In the genomic region with DNA sequence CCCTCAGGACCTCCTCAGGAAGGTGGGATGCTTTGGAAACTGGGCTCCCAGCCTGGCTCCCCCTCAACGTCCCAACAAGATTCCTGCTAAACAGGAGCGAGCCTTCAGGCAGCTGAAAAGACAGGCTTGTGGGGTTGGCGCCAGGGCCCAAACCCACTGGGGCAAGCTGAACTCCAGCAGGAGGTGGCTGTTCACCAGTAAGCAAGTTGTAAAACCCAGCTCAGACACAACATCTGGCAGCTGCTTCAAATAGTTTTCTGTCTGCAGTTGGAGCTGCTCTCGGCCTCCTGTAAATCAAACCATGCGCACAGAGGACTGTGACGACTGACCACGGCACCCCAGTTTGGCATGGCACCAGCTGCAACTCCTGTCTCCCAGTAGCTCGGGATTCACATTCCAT, we compare ENCODE assay signal across 9 mouse cellular contexts.
DNase-seq lines count a peak whose midpoint lies in the region; ATAC-seq and TF ChIP-seq lines count a peak whose summit lies in the region.
"Had no signal": no experiment of that assay in that cellular context is flagged by ENCODE, and none has a peak within 500 bp of the region (broad histone marks: within the 10 kb centered on the region; RNA-seq: fewer than 3 reads in every experiment).

No protein-coding gene starts in this region.

- peak overlapping the region; percentile 70 for H3K27ac ChIP-seq in neural tube, embryonic 11.5 days (ENCODE audit: low read depth, low read length)
- H3K27ac ChIP-seq in intestine, postnatal 0 days (ENCODE audit: low read depth, low read length) = peak overlapping the region; percentile 76

- H3K27me3 ChIP-seq in neural tube, embryonic 11.5 days (ENCODE audit: control insufficient read depth, insufficient read depth, low read length) = no peaks in the 10 kb centered on the region
- H3K27me3 ChIP-seq in intestine, postnatal 0 days (replicated peaks; ENCODE audit: control insufficient read depth, insufficient read depth, low read length) = no peaks in the 10 kb centered on the region
- H3K27me3 ChIP-seq: Patski had no signal

- intact Hi-C loops in gastrocnemius, postnatal 36 days (cut with DNase I) = loop anchor here (2.0 kb wide), 1 partner anchor 64 kb away; a partner anchor contains a TSS

- TF ChIP-seq CTCF in intestine, postnatal 0 days (IDR thresholded peaks at IDR 0.05; ENCODE audit: low read depth) = no peak

- no peak for ATAC-seq in neural tube, embryonic 11.5 days (ENCODE audit: insufficient read depth, low FRiP score, low TSS enrichment)
- ATAC-seq in intestine, postnatal 0 days = no peak
- ATAC-seq: Patski had no signal

- WGBS in neural tube, embryonic 11.5 days = 40% methylated on average over 8 of the region's 8 CpGs
- WGBS in intestine, postnatal 0 days = 61% methylated on average over 8 of the region's 8 CpGs

- no peak overlapping the region for H3K4me2 ChIP-seq in neural tube, embryonic 11.5 days (ENCODE audit: low read depth)
- no peak overlapping the region for H3K4me2 ChIP-seq in intestine, postnatal 0 days (replicated peaks; ENCODE audit: low read depth)

- H3K9ac ChIP-seq in neural tube, embryonic 11.5 days (ENCODE audit: low read length) = no peak overlapping the region; the same call in 1 of the 2 replicates
- no peak overlapping the region for H3K9ac ChIP-seq in intestine, postnatal 0 days (ENCODE audit: low read depth, low read length)

- H3K9me3 ChIP-seq in neural tube, embryonic 11.5 days (ENCODE audit: control insufficient read depth, low read length) = no peaks in the 10 kb centered on the region
- H3K9me3 ChIP-seq in intestine, postnatal 0 days (ENCODE audit: control insufficient read depth) = no peaks in the 10 kb centered on the region

- peaks cover 59% of the 10 kb centered on the region for H3K4me1 ChIP-seq in neural tube, embryonic 11.5 days (ENCODE audit: control insufficient read depth, insufficient read depth, low read length)
- peaks cover 35% of the 10 kb centered on the region for H3K4me1 ChIP-seq in intestine, postnatal 0 days (replicated peaks; ENCODE audit: control insufficient read depth, insufficient read depth, low read length)

- no peak for DNase-seq in neural tube, embryonic 11.5 days (ENCODE audit: low spot score)
- DNase-seq in neural tube, embryonic 10.5 days (ENCODE audit: extremely low spot score, low spot score) = no peak
- DNase-seq in gastrocnemius, postnatal 36 days = peak; percentile 53 to 66
- DNase-seq in lung, postnatal 4 days = peak; percentile 59 to 82
- no peak for DNase-seq in spleen, adult 18-20 months
- DNase-seq in frontal cortex, postnatal 36 days (ENCODE audit: low spot score in 2 of 2) = no peak
- DNase-seq in layer of hippocampus, adult 9-11 months = no peak

- H3K36me3 ChIP-seq in neural tube, embryonic 11.5 days (ENCODE audit: control insufficient read depth, insufficient read depth, low read length) = no peaks in the 10 kb centered on the region
- no peaks in the 10 kb centered on the region for H3K36me3 ChIP-seq in intestine, postnatal 0 days (ENCODE audit: control insufficient read depth, insufficient read depth)

- H3K4me3 ChIP-seq in neural tube, embryonic 11.5 days (ENCODE audit: low read depth, low read length) = no peak overlapping the region
- no peak overlapping the region for H3K4me3 ChIP-seq in intestine, postnatal 0 days (ENCODE audit: low read depth, low read length)

Comparison
In these comparisons a context has a peak if more than half of its experiments do, and no peak if none do; other contexts are left out.
1. DNase-seq: peak in gastrocnemius, postnatal 36 days (2 of 2) and lung, postnatal 4 days (2 of 2); none in neural tube, embryonic 11.5 days (single experiment), neural tube, embryonic 10.5 days (single experiment), spleen, adult 18-20 months (0 of 2), frontal cortex, postnatal 36 days (0 of 2) and layer of hippocampus, adult 9-11 months (single experiment).